Mouse (Mus musculus) cortical plate, adult 2 months (tissue): ENCODE results near the gene Safb2.

Experiments
- CTCF ChIP-seq: fragments of 200-500 bp; IDR thresholded peaks from 2 replicates; pipeline ENCODE4 v1.5.1; 2011; ENCODE audit warnings: mild to moderate bottlenecking, control low read depth, low read length; ENCODE audit not compliant: insufficient read depth; ENCODE audit errors: extremely low read depth
- POLR2A ChIP-seq: fragments of 200-500 bp; IDR thresholded peaks from 2 replicates; pipeline ENCODE4 v1.6.1; 2011; ENCODE audit warnings: mild to moderate bottlenecking, low read length, control low read depth; ENCODE audit not compliant: insufficient read depth; ENCODE audit errors: extremely low read depth

DNA sequence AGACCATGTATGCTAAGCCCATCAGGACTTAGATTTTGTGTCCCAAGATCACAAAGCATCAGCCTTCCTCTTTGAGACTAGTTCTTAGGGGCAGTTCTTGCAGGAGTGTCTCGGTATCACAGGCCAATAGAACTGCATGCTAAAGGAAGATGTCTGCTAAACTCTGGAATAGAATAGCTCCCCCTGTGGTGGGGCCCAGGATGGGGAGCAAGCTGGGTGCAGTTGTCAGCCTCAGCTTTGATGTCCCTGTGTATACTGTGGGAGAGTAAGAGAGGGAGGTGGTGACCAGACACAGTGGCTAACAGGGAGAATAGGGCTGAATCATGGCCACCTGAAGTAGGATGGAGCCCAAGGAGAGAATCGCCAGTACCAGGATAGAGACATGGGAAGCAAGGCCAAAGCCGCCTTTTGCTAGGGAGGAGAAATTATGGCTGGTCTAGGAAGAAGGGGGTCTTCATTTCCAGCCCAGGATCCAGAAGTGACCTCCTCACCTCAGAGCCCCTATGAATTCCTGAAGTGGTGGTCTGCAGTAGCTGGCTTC lies 40.6 kb downstream of the Safb2 start:
- TF ChIP-seq POLR2A (no peak), CTCF (no peak)
